Mouse (Mus musculus): ENCODE results near the gene Fam213b.

Fam213b gene

DNA sequence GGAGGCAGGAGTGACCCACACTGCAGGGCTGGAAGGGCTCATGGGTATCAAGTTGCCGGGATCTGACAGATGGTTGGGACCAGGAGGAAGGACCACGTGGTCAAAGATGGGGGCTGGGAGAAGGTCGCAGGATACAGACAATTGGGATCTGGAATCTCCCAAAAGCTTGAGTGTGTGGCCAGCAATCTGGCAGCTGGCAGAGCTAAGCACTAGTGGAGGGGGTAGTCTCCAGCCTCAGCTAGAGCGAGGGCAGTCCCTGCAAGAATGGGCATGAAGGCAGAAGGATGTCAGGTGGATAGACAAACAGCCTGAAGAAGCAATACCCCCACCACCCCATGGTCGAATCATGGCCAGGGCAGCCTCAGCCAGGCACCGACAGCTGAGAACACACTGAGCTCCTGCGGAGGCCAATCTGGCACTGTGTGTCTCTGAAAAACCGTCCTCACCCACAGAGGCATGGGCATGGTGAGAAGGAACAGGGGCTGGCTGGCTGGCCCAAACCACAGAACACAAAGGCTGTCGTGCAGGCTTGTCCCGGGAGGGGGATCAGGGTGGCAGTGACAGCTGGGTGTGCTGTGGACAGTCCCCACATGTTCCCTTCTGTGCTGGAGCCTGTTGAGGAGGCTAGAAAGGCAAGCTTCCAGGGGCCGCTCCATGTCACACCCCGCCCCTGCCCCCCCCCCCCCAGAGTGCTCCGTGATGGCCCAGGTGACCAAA lies 11.9 kb downstream of the Fam213b start:
- in situ Hi-C loops (cut with MboI; ENCODE audit: unreplicated experiment in 2 of 2): loop anchor here in 1 of 2 experiments (25.0 kb wide), 1 partner anchor 575 kb away; the partner anchor contains the start of gene Tmem52

DNA sequence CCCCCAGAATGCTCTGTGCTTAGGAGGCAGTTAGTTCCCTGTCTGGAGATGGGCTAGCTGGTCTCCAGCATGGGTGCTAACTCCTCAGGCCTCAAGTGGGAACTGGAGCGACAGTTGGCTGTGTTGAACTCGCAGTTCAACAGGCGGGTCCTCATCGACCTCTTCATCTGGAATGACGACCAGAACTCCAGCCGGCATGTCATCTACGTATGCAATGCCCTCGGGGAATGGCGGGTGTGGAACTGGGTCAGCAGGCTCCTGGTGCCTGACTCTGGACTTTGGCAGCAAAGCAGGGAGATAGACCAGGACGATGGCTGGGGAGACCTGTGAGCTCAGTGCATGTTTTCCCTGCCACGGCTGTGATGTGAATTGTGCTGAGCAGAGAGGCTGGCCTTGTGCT lies 13.5 kb downstream of the Fam213b start:
- in situ Hi-C loops (cut with MboI; ENCODE audit: unreplicated experiment in 2 of 2): loop anchor here in 1 of 2 experiments (25.0 kb wide), 1 partner anchor 577 kb away; the partner anchor contains the start of gene Tmem52

DNA sequence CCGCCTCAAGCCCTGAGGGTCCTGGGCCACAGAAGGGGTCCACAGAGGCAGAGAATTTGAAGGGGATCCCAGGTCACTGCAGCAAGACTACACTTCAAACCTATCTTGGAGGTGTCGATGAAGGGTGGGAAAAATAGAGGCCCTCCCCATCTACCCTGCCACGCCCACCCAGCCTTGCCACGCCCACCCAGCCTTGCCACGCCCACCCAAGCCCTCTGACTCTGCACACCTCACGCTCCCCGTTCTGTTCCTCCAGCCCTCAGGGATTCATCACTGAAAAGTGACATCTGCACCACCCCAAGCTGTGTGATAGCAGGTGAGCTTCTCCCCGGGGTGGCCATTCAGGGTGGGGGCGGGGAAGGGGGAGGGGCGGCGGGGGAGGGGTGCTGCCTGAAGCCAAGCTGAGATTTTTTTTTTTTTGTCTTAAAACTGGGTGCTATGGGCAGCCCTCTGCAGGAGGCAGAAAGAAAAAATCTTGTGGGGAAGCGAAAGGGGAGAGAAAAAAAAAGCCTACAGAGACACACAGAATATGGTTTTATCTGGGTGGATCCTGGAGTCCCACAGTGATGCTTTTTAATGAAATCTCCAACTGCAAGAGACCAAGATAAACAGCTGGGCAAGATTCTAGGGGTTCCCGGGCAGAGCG lies 16.8 kb downstream of the Fam213b start:
- in situ Hi-C loops (cut with MboI; ENCODE audit: unreplicated experiment in 2 of 2): loop anchor here in 1 of 2 experiments (25.0 kb wide), 1 partner anchor 580 kb away; the partner anchor contains the start of gene Tmem52

DNA sequence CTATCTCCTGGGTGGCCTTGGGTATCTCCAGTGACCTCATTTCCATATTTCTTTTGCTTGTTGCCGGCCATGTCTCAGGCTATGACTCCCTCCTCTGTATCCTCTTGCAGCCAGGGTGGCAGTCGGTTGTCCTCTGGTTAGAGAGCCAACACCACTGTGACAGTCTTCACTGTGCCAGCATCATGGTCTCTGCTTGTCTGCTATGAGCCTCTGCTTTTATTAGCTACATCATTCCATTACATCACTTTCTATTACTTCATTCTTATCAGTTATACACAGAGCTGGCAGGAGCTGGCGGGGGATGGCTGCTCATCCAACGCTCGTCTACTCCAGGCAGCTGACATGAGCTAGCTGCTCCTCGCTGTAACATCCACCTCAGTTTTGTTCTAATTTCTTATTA lies 18.2 kb downstream of the Fam213b start:
- in situ Hi-C loops (cut with MboI; ENCODE audit: unreplicated experiment in 2 of 2): loop anchor here in 1 of 2 experiments (25.0 kb wide), 1 partner anchor 582 kb away; the partner anchor contains the start of gene Tmem52

DNA sequence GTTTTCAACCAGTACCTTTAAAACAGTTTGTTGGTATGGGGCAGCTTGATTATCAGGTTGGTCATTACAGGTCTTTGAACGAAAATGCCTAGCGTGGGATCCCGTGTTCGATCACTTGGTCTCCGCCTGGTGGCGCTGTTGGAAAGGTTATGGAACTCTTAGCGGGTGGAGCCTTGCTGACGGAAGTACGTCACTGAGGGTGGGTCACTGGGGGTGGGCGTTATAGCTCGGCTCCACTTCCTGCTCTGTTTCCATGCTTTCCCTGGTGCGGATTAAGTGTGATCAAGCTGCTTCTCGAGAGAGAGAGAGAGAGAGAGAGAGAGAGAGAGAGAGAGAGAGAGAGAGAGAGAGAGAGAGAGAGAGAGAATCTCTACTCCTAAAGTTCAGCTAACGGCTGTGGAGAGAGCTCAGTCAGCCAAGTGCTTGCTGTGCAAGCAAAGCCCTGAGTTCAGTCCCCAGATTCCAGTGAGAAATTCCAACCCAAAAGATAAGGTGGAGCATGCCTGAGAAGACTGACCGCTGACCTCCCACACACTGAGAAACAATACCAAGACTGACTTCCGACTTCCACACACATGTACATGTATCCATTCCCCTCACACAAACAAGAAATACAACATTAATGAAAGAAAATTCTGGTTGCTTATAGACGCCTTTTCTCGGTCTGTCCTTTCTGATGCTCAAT lies 20.9 kb downstream of the Fam213b start:
- in situ Hi-C loops (cut with MboI; ENCODE audit: unreplicated experiment in 2 of 2): loop anchor here (5.0 to 25.0 kb wide), 7 partner anchors 64 to 584 kb away; partner anchors contain the start of genes Faap20 (in 1 of the 2), Pex10 (in 1 of the 2) and Tmem52 (in 1 of the 2)

DNA sequence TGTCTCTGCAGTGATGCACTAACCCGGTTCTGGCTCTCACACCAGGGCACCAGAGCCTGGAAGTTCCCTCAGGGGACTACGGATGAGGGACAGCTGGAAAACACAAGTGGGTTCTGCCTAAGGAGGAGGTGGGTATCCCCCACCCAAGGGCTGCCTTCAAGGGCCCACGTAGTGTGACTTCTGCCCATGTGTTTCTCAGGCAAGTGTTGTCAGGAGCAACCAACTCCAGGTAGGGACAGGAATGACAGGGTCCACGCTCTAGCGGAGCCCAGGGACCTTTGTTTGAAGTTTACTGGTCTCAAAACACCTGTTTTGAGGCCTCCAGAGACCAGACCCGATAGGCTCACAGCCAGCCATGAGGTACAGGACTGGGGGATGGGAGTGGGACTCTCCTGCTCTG lies 25.7 kb downstream of the Fam213b start:
- in situ Hi-C loops (cut with MboI; ENCODE audit: unreplicated experiment in 2 of 2): loop anchor here in 1 of 2 experiments (10.0 kb wide), 1 partner anchor 382 kb away; no protein-coding TSS in a partner anchor

DNA sequence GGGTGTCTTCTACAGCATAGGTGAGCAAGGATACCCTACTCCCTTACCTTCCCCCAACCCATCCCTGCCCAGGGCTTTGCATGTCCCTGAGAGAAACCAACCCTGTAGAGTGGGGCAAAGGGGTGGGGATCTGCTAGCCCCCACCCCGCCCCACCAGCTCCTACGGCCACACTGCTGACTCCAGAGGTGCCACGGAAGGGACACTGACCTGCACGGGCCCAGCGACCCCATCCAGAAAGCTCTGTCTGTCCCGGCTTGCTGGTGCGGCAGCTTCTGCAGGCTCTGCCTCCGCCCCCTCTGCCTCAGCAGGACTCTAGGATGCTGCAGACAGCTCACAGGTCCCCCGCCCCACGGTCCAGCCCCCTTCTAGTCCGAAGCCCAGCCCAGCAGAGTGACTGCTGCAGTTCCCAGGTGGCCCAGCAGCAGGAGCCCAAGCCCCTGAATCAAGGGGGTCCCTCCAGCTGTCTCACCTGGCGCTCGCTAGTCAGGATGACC lies 27.1 kb downstream of the Fam213b start:
- in situ Hi-C loops (cut with MboI; ENCODE audit: unreplicated experiment in 2 of 2): loop anchor here in 1 of 2 experiments (10.0 kb wide), 1 partner anchor 383 kb away; no protein-coding TSS in a partner anchor

DNA sequence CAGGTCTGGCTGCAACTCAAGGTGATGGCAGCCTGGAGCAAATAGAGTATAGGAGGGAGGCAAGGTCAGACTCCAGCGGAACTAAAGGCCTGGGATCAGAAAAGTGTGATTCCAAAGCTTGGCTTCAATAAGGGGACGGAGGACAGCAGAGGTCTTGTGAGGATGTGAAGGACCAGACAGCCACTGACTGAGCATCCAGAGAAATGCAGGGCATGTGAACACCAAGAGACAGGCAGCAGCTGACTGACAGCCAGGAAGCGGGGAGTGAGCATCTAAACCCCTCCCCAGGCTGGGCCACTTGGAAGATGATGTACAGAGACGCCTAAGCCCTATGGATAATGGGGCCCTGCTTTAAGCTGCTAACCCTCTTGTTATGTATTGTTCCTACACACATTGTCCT lies 28.2 kb downstream of the Fam213b start:
- in situ Hi-C loops (cut with MboI; ENCODE audit: unreplicated experiment in 2 of 2): loop anchor here in 1 of 2 experiments (10.0 kb wide), 1 partner anchor 384 kb away; no protein-coding TSS in a partner anchor

DNA sequence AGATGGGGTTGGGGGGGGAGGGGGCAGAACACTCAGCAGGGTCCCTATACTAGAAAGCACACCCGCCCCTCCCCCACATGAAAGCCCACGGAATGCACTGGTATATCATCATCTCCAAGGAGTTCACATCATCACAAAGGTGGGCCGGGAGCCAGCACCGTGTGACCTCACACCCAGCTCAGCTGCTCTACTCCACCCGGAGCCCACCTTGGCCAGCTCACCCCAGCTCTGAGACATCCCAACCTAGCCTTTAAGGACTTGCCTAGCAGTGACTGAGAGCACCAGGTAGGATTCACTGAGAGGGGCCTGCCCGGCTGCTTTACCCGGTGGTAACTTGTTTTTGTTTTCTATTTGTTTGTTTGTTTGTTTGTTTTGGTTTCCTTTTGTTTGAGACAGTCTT lies 29.5 kb downstream of the Fam213b start, which contains the start of gene Mmel1:
Gene Mmel1, plus strand, starts transcription at position 146 of the 400 bp plus-strand sequence.
- in situ Hi-C loops (cut with MboI; ENCODE audit: unreplicated experiment in 2 of 2): no loop called here

DNA sequence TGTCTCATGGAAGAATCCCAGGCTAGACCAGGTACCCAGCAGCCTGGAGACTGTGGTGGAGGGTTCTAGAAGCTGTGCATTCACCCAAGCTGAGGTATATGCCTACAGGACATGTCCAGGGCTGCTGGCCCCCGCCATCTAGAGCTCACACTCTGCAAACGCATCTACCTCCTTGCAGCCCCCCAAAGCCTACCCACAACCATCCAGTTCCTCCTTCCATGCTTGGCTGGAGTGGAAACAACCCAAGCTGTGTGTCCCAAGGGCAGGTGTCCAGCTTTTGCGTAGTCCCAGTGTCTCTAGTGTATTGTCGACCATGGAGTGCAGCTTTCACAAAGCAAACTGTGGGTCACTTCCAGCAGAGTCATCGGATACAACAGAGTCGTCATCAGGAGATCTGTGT lies 31.7 kb downstream of the Fam213b start:
- in situ Hi-C loops (cut with MboI; ENCODE audit: unreplicated experiment in 2 of 2): no loop called here

DNA sequence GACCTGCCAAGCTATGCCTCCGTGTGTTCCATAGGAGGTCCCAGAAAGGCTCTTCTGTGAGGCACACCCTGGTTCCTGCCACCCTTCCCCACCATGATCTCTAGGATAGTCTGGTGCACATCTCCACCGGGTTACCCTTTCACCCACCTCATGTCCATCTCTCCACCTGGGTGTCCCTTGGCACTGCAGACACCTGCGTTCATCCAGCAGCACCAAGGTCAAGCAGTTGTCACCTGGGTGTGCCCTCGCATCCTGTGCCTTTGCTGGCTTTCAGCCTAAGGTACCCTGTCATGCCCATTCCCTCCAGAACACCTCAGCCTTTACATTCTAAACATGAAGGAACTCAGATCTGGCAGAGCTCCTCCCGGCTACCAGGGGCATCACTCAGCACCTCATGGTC lies 32.5 kb downstream of the Fam213b start:
- in situ Hi-C loops (cut with MboI; ENCODE audit: unreplicated experiment in 2 of 2): no loop called here

DNA sequence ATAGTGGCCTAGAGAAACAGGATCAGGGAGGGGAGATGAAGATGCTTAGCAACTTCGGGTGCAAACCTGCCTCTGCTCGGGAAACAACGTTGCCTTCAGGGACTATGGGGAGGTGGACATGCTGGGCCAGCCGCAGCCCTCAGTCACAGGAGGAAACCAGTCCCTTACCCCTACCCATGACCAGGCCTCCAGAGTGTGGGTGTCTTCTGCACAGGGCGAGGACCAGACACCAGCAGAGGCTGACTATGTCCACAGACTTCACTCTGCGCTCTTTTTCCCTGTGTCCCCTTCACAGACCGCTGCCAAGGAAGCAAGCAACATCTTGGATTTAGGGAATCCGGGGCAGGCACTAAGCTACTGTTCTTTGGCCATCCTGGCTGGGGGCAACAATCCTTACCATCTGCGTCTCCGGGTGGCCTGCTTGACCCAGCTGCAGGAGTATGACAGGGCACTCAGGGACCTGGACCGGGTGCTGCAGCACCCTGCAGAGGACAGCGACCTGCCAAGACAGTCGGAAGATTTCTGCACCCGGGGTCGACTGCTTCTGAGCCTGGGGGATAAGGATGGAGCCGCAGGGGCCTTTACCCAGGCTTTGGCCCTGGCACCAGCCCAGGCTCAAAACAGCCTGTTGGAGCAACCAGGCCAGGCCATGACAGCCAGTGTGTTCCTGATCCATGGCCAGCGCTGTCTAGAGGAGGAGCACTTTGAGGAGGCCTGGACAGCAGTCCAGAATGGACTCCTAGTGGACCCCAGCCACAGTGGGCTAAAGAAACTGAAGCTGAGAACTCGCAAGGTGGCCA lies 33.8 kb downstream of the Fam213b start:
- in situ Hi-C loops (cut with MboI; ENCODE audit: unreplicated experiment in 2 of 2): no loop called here

DNA sequence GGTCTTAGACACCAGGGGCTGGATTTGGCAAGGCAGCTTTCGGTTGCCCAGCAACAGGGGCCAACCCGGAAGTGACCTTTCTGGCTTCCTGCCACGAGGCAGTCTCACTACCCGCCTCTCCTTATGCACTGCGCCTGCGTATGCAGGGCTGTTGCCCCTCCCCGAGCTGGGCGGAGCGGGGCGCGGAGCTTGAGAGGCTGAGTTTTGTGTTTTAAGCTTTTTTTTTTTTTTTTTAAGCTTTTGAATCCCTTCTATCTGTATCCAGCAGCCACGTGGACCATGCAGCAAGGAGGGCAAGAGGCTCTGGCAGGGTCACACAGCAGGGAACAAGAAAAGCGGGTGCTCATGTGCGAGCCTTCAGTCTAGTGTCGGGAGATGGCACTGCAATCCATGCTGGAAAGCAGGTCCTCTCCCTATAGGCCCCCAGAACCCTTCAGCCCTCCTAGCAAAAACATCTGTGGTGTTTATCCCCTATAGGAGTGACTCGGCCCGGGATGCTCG lies 34.6 kb downstream of the Fam213b start:
- in situ Hi-C loops (cut with MboI; ENCODE audit: unreplicated experiment in 2 of 2): no loop called here

DNA sequence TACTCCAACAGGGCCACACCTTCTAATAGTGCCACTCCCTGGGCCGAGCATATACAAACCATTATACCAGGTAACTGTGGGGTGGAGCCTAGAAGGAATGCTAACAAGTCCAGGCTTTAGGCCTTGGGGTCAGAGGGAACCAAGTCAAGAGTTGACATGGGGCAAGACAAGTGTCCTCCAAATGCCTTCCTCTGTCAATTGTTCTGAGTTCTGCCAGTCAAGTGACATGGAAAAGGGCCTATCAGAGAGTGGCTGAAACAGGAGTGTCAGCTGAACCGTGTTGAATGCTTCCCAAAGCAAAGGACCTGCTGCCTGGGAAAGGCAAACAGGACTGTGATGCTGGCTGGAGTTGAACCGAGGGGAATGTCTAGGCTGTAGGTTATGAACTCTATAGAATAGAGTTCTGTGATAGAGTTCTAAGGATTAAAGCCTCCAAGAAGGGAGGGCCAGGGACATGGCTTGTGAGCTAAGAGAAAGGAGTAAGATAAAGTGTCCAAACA lies 35.4 kb downstream of the Fam213b start:
- in situ Hi-C loops (cut with MboI; ENCODE audit: unreplicated experiment in 2 of 2): no loop called here

DNA sequence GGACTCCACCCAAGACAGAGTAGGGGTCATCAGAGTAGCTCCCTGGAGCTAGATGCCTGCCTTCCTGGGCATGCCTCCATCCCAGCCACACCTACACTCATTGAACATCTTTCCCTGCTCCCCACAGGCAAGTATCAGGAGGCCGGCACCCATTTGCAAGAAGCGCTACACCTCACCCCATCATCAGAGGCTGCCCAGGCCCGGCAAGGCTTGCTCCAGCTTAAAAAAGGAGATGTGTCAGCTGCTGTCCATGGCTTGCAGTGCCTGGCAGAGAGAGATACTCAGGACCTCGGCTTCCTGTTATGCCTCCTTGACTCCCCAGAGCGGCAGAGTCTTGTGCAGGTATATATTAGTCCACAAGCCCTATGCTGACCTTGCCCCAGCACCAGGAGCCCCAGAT lies 37.0 kb downstream of the Fam213b start:
- in situ Hi-C loops (cut with MboI; ENCODE audit: unreplicated experiment in 2 of 2): no loop called here

DNA sequence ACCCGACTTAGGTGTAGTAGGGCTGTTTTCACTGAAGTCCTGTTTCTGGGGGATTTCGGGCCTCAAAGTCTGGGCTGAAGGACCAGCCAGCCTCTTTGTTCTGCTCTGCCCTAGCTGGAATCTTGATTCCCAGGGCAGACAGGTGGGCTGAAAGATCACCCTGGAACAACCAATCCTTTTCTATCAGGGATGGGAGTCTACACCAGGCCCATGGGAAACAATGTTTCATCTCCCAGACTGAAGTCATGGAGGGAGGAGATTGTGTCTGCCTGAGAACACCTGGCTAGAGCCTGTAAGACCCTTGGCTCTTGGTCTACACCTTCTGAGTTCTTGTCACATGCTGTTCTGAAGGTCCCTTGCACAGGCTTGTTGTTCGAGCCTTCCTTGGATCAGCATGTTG lies 40.3 kb downstream of the Fam213b start:
- in situ Hi-C loops (cut with MboI; ENCODE audit: unreplicated experiment in 2 of 2): no loop called here

DNA sequence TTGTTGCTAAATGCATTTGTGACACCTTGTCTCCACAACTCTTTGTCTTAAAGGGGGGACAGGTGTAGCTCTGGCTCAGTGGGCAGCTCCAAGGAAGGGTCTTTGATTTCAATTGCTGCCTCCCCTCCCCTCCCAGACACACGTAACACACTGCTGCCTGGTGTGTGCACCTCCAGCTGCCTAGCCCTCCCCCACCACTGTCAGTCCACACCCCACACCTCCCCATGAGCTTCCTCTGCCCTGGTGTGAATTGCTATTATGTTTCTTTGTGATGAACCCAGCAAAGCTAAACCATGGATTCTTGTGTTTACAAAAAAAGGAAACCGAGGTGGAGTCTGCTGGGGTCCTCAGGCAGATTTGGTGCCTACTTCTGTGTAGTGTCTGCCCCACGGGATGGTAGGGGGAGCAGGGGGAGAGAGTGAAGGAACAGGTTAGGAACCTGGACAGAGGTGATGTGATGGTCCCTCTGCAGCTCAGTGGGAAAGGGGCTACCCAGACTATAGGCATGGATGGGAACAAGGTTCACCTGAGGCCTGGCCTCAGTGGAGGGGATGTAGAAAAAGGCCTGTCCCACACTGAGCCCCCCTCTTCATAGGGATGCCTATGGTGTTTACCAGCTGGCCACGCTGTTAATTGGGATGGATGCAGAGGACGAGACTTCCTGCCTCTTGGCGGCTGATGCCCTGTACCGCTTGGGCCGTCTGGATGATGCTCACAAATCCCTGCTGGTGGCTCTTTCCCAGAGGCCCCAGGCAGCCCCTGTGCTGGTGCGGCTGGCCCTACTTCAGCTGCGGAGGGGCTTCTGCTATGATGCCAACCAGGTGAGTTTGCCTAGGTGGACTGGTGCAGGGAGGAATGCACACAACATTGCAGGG lies 41.3 kb downstream of the Fam213b start:
- in situ Hi-C loops (cut with MboI; ENCODE audit: unreplicated experiment in 2 of 2): no loop called here

DNA sequence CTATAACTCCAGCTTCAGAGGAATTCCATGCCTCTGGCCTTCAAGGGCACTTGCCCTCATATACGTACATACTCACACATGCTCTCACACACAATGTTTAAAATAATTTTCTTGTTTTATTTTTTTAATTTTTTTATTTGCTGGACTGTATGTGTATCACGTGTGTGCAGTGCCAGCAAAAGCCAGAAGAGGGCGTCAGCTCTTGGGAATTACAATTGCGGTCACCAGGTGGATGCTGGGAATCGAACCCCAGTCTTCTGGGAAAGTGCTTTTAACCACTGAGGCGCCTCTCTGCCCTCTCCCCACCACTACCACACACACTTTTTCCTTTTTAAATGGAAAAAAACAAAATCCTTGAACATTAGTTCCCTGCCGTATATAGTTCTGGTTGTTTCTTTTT lies 42.1 kb downstream of the Fam213b start:
- in situ Hi-C loops (cut with MboI; ENCODE audit: unreplicated experiment in 2 of 2): no loop called here

DNA sequence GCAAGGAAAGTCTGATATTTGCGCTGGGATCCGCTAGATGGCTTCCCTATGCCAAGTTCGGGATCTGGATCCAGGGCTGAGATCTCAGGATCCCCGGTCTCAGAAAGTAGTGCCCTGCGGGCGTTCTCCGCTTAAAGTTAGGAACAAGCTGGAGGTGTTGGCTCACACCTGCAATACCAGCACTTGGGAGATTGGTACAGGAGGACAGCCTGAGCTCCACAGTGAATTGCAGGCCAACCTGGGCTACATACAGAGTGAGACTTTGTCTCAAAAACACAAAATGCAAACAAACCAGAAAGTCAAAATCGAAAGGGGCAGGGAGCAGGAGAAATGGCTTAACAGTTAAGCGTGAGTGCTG lies 42.5 kb downstream of the Fam213b start:
- in situ Hi-C loops (cut with MboI; ENCODE audit: unreplicated experiment in 2 of 2): no loop called here

Measured in v-Abl transformed pro-B cells (cell line).